Mouse (Mus musculus) kidney, postnatal 0 days (tissue): ENCODE results near the gene Mrps30. TPM values are rescaled to one million over a fixed set of nuclear protein-coding genes. Genes with fewer than 3 reads are reported as not detected.
A peak's percentile ranks its signal among the peaks of the same experiment; 100 is the strongest.

Experiments
- ATAC-seq: fragments of 200-750 bp; cut with Nextera tagmentation; replicated peaks from 2 replicates; pipeline ENCODE4 v1.8.0; 2017; ENCODE audit warnings: low read depth, moderate number of reproducible peaks, moderate TSS enrichment, moderate library complexity; ENCODE audit not compliant: low FRiP score
- DNase-seq: peaks from one replicate; pipeline ENCODE4 v3.0.0-alpha.2; 2016; ENCODE audit warnings: low spot score
- H3K27ac ChIP-seq: fragments of 300-500 bp; sonication (generic); 2 replicates; pipeline ENCODE4 v1.5.1; 2014; ENCODE audit warnings: mild to moderate bottlenecking
- H3K27me3 ChIP-seq: fragments of 300-500 bp; sonication (generic); 2 replicates; pipeline ENCODE4 v1.6.1; 2014; ENCODE audit warnings: low read length, mixed read lengths; ENCODE audit not compliant: insufficient read depth
- H3K36me3 ChIP-seq: fragments of 300-500 bp; sonication (generic); 2 replicates; pipeline ENCODE4 v1.6.1; 2014; ENCODE audit warnings: low read length, mixed read lengths; ENCODE audit not compliant: insufficient read depth
- H3K4me1 ChIP-seq: fragments of 300-500 bp; sonication (generic); replicated peaks from 2 replicates; pipeline ENCODE4 v1.6.1; 2014; ENCODE audit warnings: antibody characterized with exemption, low read length, mixed read lengths; ENCODE audit not compliant: insufficient read depth
- H3K4me2 ChIP-seq: fragments of 300-500 bp; sonication (generic); 2 replicates; pipeline ENCODE4 v1.6.1; 2014; ENCODE audit warnings: mild to moderate bottlenecking, low read length, moderate library complexity, mixed read lengths
- H3K4me3 ChIP-seq: fragments of 300-500 bp; sonication (generic); replicated peaks from 2 replicates; pipeline ENCODE4 v1.5.1; 2014; ENCODE audit warnings: low read depth, low read length
- H3K9ac ChIP-seq: fragments of 300-500 bp; sonication (generic); 2 replicates; pipeline ENCODE4 v1.6.1; 2014; ENCODE audit warnings: low read depth, low read length
- H3K9me3 ChIP-seq: fragments of 300-500 bp; sonication (generic); replicated peaks from 2 replicates; pipeline ENCODE4 v1.6.1; 2016; ENCODE audit warnings: low read length, inconsistent platforms, mixed read lengths
- CTCF ChIP-seq: IDR thresholded peaks from 2 replicates; pipeline ENCODE4 v1.5.1; 2016; ENCODE audit warnings: antibody characterized with exemption, low read depth, mild to moderate bottlenecking, moderate library complexity
- WGBS: fragments of 180-500 bp; shearing (Covaris S2); extraction: QIAGEN DNeasy Blood & Tissue Kit; methylation state at CpG from one replicate; pipeline ENCODE4 v1.1.7; 2014; 5-methylcytosine and 5-hydroxymethylcytosine counted together
- polyA plus RNA-seq: library from polyadenylated mRNA; unstranded; fragments of >200 nt; fragmentation: Nextera tagmentation; extraction: Ambion mirVana; gene quantifications from 2 replicates; pipeline ENCODE4 v1.2.1, GENCODE M21; 2015

The Mrps30 gene
- polyA plus RNA-seq, 1 experiment from 2014 or later: 36.8 TPM

DNA sequence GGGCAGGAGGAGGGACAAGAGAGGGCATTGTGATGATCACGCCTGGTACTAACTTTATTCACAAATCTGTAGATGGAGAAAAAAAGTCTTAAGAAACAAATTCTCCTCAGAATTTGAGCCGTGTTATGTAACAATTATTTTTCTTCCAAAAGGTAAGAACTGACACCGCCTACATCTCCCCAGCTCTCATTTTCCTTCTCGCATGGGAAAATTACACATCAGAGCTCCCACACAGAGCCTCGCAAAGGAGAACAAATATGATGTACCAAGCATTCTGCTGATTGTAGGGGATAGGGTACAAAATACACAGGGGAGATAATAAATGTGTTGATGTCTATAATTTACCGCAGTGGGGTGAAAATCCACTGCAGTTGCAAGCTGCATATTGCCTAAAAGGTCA is 23.7 kb downstream of the Mrps30 start:
- H3K4me1 ChIP-seq: no peaks in the 10 kb centered on the region
- 86% methylated on average over 6 of the region's 6 CpGs for WGBS
- H3K4me3 ChIP-seq: no peak overlapping the region
- H3K36me3 ChIP-seq: no peaks in the 10 kb centered on the region
- no peak overlapping the region for H3K4me2 ChIP-seq
- no peak for DNase-seq
- ATAC-seq: no peak
- TF ChIP-seq CTCF: no peak
- no peaks in the 10 kb centered on the region for H3K9me3 ChIP-seq
- H3K27ac ChIP-seq: no peak overlapping the region
- no peaks in the 10 kb centered on the region for H3K27me3 ChIP-seq
- H3K9ac ChIP-seq: no peak overlapping the region

DNA sequence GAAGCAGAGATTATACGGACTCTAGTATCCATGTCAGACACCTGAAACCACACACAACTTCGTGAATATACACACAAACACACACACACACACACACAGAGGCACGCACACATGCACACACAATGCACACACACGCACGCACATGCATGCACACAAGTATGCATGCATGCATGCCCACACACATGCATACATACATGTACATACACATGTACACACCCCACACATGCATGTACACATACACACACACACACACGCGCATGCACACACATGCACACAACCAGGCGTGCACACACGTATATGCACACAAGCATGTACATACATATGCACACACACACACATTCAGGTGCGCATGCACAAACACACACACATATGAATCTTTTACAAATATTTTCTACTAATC is 36.2 kb downstream of the Mrps30 start:
- Histone ChIP-seq H3K4me1 (no peaks in the 10 kb centered on the region), H3K4me3 (no peak overlapping the region), H3K9ac (no peak overlapping the region), H3K27me3 (no peaks in the 10 kb centered on the region), H3K9me3 (no peaks in the 10 kb centered on the region), H3K36me3 (no peaks in the 10 kb centered on the region), H3K4me2 (no peak overlapping the region), H3K27ac (no peak overlapping the region)
- no peak for TF ChIP-seq CTCF
- no peak for DNase-seq
- 89% methylated on average over 10 of the region's 10 CpGs for WGBS
- no peak for ATAC-seq

DNA sequence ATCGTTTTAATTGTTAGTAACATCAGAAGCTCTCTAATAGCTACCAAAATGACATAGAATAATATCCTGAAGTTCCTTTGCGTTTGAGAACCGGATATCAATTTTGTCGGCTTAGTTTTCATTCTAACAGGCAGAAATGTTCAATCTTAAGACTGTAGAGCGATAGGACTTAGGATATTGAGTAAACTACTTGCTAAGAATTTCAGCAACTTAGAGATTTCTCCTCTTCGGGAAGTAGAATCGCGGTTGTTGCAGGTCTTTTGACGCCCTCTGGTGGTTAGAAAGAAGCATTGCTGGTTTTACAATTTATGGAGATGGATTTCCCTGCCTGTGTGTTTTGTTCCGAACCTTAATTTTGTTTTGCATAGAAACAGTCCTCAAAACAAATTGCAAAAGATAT is 36.8 kb downstream of the Mrps30 start:
- H3K27me3 ChIP-seq: no peaks in the 10 kb centered on the region
- ATAC-seq: no peak
- DNase-seq: peak; percentile 83
- peak; percentile 88 for TF ChIP-seq CTCF
- H3K36me3 ChIP-seq: no peaks in the 10 kb centered on the region
- H3K4me2 ChIP-seq: no peak overlapping the region
- H3K9me3 ChIP-seq: no peaks in the 10 kb centered on the region
- no peaks in the 10 kb centered on the region for H3K4me1 ChIP-seq
- H3K4me3 ChIP-seq: no peak overlapping the region
- no peak overlapping the region for H3K27ac ChIP-seq
- 22% methylated on average over 10 of the region's 10 CpGs for WGBS
- H3K9ac ChIP-seq: no peak overlapping the region

Other genes with a start within 250 kb of the Mrps30 start
- 0.85 and 2.2 TPM in 2 replicates for gene B430218F22Rik, start 622 bp downstream of the Mrps30 start, polyA plus RNA-seq